Mouse (Mus musculus): ENCODE measurements around the gene Heatr3. TPM values are rescaled to one million over a fixed set of nuclear protein-coding genes. Genes with fewer than 3 reads are reported as not detected.
A peak's percentile ranks its signal among the peaks of the same experiment; 100 is the strongest.

Heatr3 gene
- polyA plus RNA-seq (2015; fragmentation: Nextera tagmentation; extraction: Ambion mirVana), result 43.4 and 44.4 TPM in 2 replicates

GRCm38 (mm10) chr8:88137748-88138484 lies at the start of gene Heatr3:
Gene Heatr3 (plus strand): TSS chr8:88137855.
- Histone ChIP-seq H3K9ac (peak within 1 kb of the TSS; percentile 74), H3K4me1 (peaks cover 7% of the 10 kb centered on the region; the same call in 1 of the 2 replicates)

GRCm38 (mm10) chr8:88088006-88088405 lies 49.6 kb upstream of the Heatr3 start:
- Histone ChIP-seq H3K27ac (no peak overlapping the region), H3K27me3 (replicated peaks) (no peaks in the 10 kb centered on the region), H3K9ac (no peak overlapping the region), H3K9me3 (no peaks in the 10 kb centered on the region), H3K36me3 (no peaks in the 10 kb centered on the region), H3K4me1 (no peaks in the 10 kb centered on the region), H3K4me3 (replicated peaks) (no peak overlapping the region), H3K4me2 (no peak overlapping the region)
- ATAC-seq (ENCODE audit: insufficient read depth, low FRiP score, low read depth), result no peak

More at GRCm38 (mm10) chr8:88137748-88138484, at the start of gene Heatr3:
- WGBS, result under 1% methylated on average over 79 of the region's 79 CpGs
- H3K9me3 ChIP-seq, result no peaks in the 10 kb centered on the region
- H3K4me3 ChIP-seq (replicated peaks), result peak within 1 kb of the TSS; percentile 97
- ATAC-seq (ENCODE audit: insufficient read depth, low FRiP score, low read depth), result peak; percentile 98
- peak within 1 kb of the TSS; percentile 92 for H3K27ac ChIP-seq
- H3K4me2 ChIP-seq, result peak within 1 kb of the TSS; percentile 84
- no peaks in the 10 kb centered on the region for H3K27me3 ChIP-seq (replicated peaks)
- peaks cover 20% of the 10 kb centered on the region for H3K36me3 ChIP-seq

GRCm38 (mm10) chr8:88091661-88092060 lies 46.0 kb upstream of the Heatr3 start:
- no peak for ATAC-seq (ENCODE audit: insufficient read depth, low FRiP score, low read depth)
- Histone ChIP-seq H3K9ac (no peak overlapping the region), H3K4me2 (no peak overlapping the region), H3K9me3 (no peaks in the 10 kb centered on the region), H3K27ac (no peak overlapping the region), H3K4me1 (no peaks in the 10 kb centered on the region), H3K4me3 (replicated peaks) (no peak overlapping the region), H3K27me3 (replicated peaks) (no peaks in the 10 kb centered on the region), H3K36me3 (no peaks in the 10 kb centered on the region)
- WGBS, result 77% methylated on average over 2 of the region's 2 CpGs

- no peaks in the 10 kb centered on the region for H3K27me3 ChIP-seq (replicated peaks)
- H3K27ac ChIP-seq, result no peak overlapping the region
- no peak for ATAC-seq (ENCODE audit: insufficient read depth, low FRiP score, low read depth)
- no peak overlapping the region for H3K4me2 ChIP-seq
- H3K9me3 ChIP-seq, result no peaks in the 10 kb centered on the region
- H3K9ac ChIP-seq, result no peak overlapping the region
- WGBS, result 62% methylated on average over 4 of the region's 4 CpGs
- H3K4me3 ChIP-seq (replicated peaks), result no peak overlapping the region
- no peaks in the 10 kb centered on the region for H3K36me3 ChIP-seq
- H3K4me1 ChIP-seq, result no peaks in the 10 kb centered on the region
Measured at GRCm38 (mm10) chr8:88093367-88093766, 44.3 kb upstream of the Heatr3 start.

- no peaks in the 10 kb centered on the region for H3K4me1 ChIP-seq
- no peak overlapping the region for H3K4me3 ChIP-seq (replicated peaks)
Measured at GRCm38 (mm10) chr8:88098856-88099255, 38.8 kb upstream of the Heatr3 start.

GRCm38 (mm10) chr8:88099526-88099925 lies 38.1 kb upstream of the Heatr3 start:
- Histone ChIP-seq H3K4me3 (replicated peaks) (no peak overlapping the region), H3K27me3 (replicated peaks) (no peaks in the 10 kb centered on the region), H3K4me2 (no peak overlapping the region), H3K27ac (no peak overlapping the region), H3K9me3 (no peaks in the 10 kb centered on the region), H3K36me3 (no peaks in the 10 kb centered on the region), H3K9ac (no peak overlapping the region), H3K4me1 (no peaks in the 10 kb centered on the region)
- no peak for ATAC-seq (ENCODE audit: insufficient read depth, low FRiP score, low read depth)
- 2% methylated on average over 1 of the region's 1 CpGs for WGBS

More at GRCm38 (mm10) chr8:88098856-88099255, 38.8 kb upstream of the Heatr3 start:
- H3K4me2 ChIP-seq, result no peak overlapping the region
- no peaks in the 10 kb centered on the region for H3K27me3 ChIP-seq (replicated peaks)
- H3K27ac ChIP-seq, result no peak overlapping the region
- H3K9ac ChIP-seq, result no peak overlapping the region
- ATAC-seq (ENCODE audit: insufficient read depth, low FRiP score, low read depth), result no peak
- 69% methylated on average over 4 of the region's 4 CpGs for WGBS
- no peaks in the 10 kb centered on the region for H3K36me3 ChIP-seq
- no peaks in the 10 kb centered on the region for H3K9me3 ChIP-seq

GRCm38 (mm10) chr8:88109241-88109640 lies 28.4 kb upstream of the Heatr3 start:
- no peaks in the 10 kb centered on the region for H3K27me3 ChIP-seq (replicated peaks)
- H3K9ac ChIP-seq, result no peak overlapping the region
- no peak overlapping the region for H3K4me2 ChIP-seq
- H3K36me3 ChIP-seq, result no peaks in the 10 kb centered on the region
- H3K4me3 ChIP-seq (replicated peaks), result no peak overlapping the region
- H3K27ac ChIP-seq, result no peak overlapping the region
- H3K9me3 ChIP-seq, result no peaks in the 10 kb centered on the region
- H3K4me1 ChIP-seq, result no peaks in the 10 kb centered on the region
- 92% methylated on average over 4 of the region's 4 CpGs for WGBS
- ATAC-seq (ENCODE audit: insufficient read depth, low FRiP score, low read depth), result no peak

- H3K9me3 ChIP-seq, result no peaks in the 10 kb centered on the region
- peak within 1 kb of the TSS; percentile 63 for H3K4me2 ChIP-seq
- peak; percentile 99 for ATAC-seq (ENCODE audit: insufficient read depth, low FRiP score, low read depth)
- H3K4me1 ChIP-seq, result peaks cover 4% of the 10 kb centered on the region
- peak within 1 kb of the TSS; percentile 84 for H3K9ac ChIP-seq
- peak within 1 kb of the TSS; percentile 96 for H3K4me3 ChIP-seq (replicated peaks)
- H3K27ac ChIP-seq, result peak within 1 kb of the TSS; percentile 85
- no peaks in the 10 kb centered on the region for H3K27me3 ChIP-seq (replicated peaks)
- peaks cover 11% of the 10 kb centered on the region for H3K36me3 ChIP-seq
- WGBS, result under 1% methylated on average over 48 of the region's 49 CpGs
Measured at GRCm38 (mm10) chr8:88118456-88119036, 19.1 kb upstream of the Heatr3 start, which contains the start of gene Cnep1r1. Gene Cnep1r1 (plus strand): TSS chr8:88118769.

- Histone ChIP-seq H3K9me3 (no peaks in the 10 kb centered on the region), H3K36me3 (peaks cover 11% of the 10 kb centered on the region), H3K4me3 (replicated peaks) (peak overlapping the region; percentile 96), H3K27me3 (replicated peaks) (no peaks in the 10 kb centered on the region), H3K4me2 (peak overlapping the region; percentile 63), H3K9ac (peak overlapping the region; percentile 84), H3K4me1 (peaks cover 4% of the 10 kb centered on the region), H3K27ac (peak overlapping the region; percentile 85)
- ATAC-seq (ENCODE audit: insufficient read depth, low FRiP score, low read depth), result peak; percentile 70; the same call in 1 of the 2 replicates
- WGBS, result 0% methylated on average over 11 of the region's 11 CpGs
Measured at GRCm38 (mm10) chr8:88119076-88119475, 18.6 kb upstream of the Heatr3 start.

- H3K9ac ChIP-seq, result no peak overlapping the region
- no peak overlapping the region for H3K27ac ChIP-seq
- no peaks in the 10 kb centered on the region for H3K4me1 ChIP-seq
- no peak overlapping the region for H3K4me3 ChIP-seq (replicated peaks)
- H3K4me2 ChIP-seq, result no peak overlapping the region
- H3K9me3 ChIP-seq, result no peaks in the 10 kb centered on the region
- ATAC-seq (ENCODE audit: insufficient read depth, low FRiP score, low read depth), result no peak
- no peaks in the 10 kb centered on the region for H3K27me3 ChIP-seq (replicated peaks)
- H3K36me3 ChIP-seq, result peaks cover 18% of the 10 kb centered on the region
- WGBS, result 95% methylated on average over 2 of the region's 2 CpGs
Measured at GRCm38 (mm10) chr8:88124850-88125249, 12.8 kb upstream of the Heatr3 start.

GRCm38 (mm10) chr8:88129397-88129796 lies 8.3 kb upstream of the Heatr3 start:
- no peak for ATAC-seq (ENCODE audit: insufficient read depth, low FRiP score, low read depth)
- Histone ChIP-seq H3K27ac (no peak overlapping the region), H3K36me3 (peaks cover 14% of the 10 kb centered on the region)

GRCm38 (mm10) chr8:88130754-88131317 lies 6.8 kb upstream of the Heatr3 start:
- Histone ChIP-seq H3K4me2 (no peak overlapping the region), H3K4me1 (no peaks in the 10 kb centered on the region), H3K9ac (no peak overlapping the region), H3K4me3 (replicated peaks) (no peak overlapping the region), H3K27ac (no peak overlapping the region), H3K36me3 (peaks cover 16% of the 10 kb centered on the region), H3K27me3 (replicated peaks) (no peaks in the 10 kb centered on the region), H3K9me3 (no peaks in the 10 kb centered on the region)
- 42% methylated on average over 7 of the region's 7 CpGs for WGBS
- no peak for ATAC-seq (ENCODE audit: insufficient read depth, low FRiP score, low read depth)

More at GRCm38 (mm10) chr8:88129397-88129796, 8.3 kb upstream of the Heatr3 start:
- Histone ChIP-seq H3K9ac (no peak overlapping the region), H3K4me1 (no peaks in the 10 kb centered on the region), H3K4me3 (replicated peaks) (no peak overlapping the region), H3K9me3 (no peaks in the 10 kb centered on the region), H3K4me2 (no peak overlapping the region), H3K27me3 (replicated peaks) (no peaks in the 10 kb centered on the region)
- 92% methylated on average over 4 of the region's 4 CpGs for WGBS
